Mouse (Mus musculus) forebrain, embryonic 11.5 days (tissue): ENCODE results near the gene Ip6k2. TPM values are rescaled to one million over a fixed set of nuclear protein-coding genes. Genes with fewer than 3 reads are reported as not detected.

Source experiments
- ATAC-seq: fragments of 200-750 bp; cut with Nextera tagmentation; replicated peaks from 2 replicates; pipeline ENCODE4 v1.8.0; 2017; ENCODE audit warnings: moderate TSS enrichment; ENCODE audit not compliant: low FRiP score
- DNase-seq: peaks from one replicate; pipeline ENCODE4 v3.0.0-alpha.2; 2017; ENCODE audit warnings: low spot score
- H3K27ac ChIP-seq: fragments of 300-500 bp; sonication (generic); 2 replicates; pipeline ENCODE4 v1.5.1; 2014; ENCODE audit warnings: low read depth, low read length
- H3K27me3 ChIP-seq: fragments of 300-500 bp; sonication (generic); 2 replicates; pipeline ENCODE4 v1.6.1; 2014; ENCODE audit warnings: mild to moderate bottlenecking, low read length, mixed read lengths; ENCODE audit not compliant: control insufficient read depth, insufficient read depth
- H3K36me3 ChIP-seq: fragments of 300-500 bp; sonication (generic); 2 replicates; pipeline ENCODE4 v1.6.1; 2014; ENCODE audit warnings: mild to moderate bottlenecking, low read length, moderate library complexity, mixed read lengths; ENCODE audit not compliant: control insufficient read depth, insufficient read depth
- H3K4me1 ChIP-seq: fragments of 300-500 bp; sonication (generic); replicated peaks from 2 replicates; pipeline ENCODE4 v1.6.1; 2014; ENCODE audit warnings: low read length, mixed read lengths; ENCODE audit not compliant: control insufficient read depth, insufficient read depth
- H3K4me2 ChIP-seq: fragments of 300-500 bp; sonication (generic); 2 replicates; pipeline ENCODE4 v1.6.1; 2014; ENCODE audit warnings: low read depth, mild to moderate bottlenecking, low read length, moderate library complexity, mixed read lengths; ENCODE audit not compliant: severe bottlenecking
- H3K4me3 ChIP-seq: fragments of 300-500 bp; sonication (generic); 2 replicates; pipeline ENCODE4 v1.5.1; 2014; ENCODE audit warnings: low read depth, low read length
- H3K9ac ChIP-seq: fragments of 300-500 bp; sonication (generic); 2 replicates; pipeline ENCODE4 v1.6.1; 2014; ENCODE audit warnings: low read length
- H3K9me3 ChIP-seq: fragments of 300-500 bp; sonication (generic); 2 replicates; pipeline ENCODE4 v1.6.1; 2016; ENCODE audit warnings: low read length, mixed read lengths; ENCODE audit not compliant: control insufficient read depth
- WGBS: fragments of 180-500 bp; shearing (Covaris S2); extraction: QIAGEN DNeasy Blood & Tissue Kit; methylation state at CpG from one replicate; pipeline ENCODE4 v1.1.7; 2014; 5-methylcytosine and 5-hydroxymethylcytosine counted together
- microRNA-seq: library from miRNA; unstranded; fragments of <30 nt; microRNA quantifications from one replicate; pipeline ENCODE4, GENCODE M21; 2016; ENCODE audit not compliant: insufficient number of aligned reads
- polyA plus RNA-seq: library from polyadenylated mRNA; unstranded; fragments of >200 nt; fragmentation: Nextera tagmentation; extraction: Ambion mirVana; gene quantifications from 2 replicates; pipeline ENCODE4 v1.2.1, GENCODE M21; 2014

The Ip6k2 gene
- polyA plus RNA-seq, 1 experiment from 2014 or later, result 96.6 TPM

GRCm38 (mm10) chr9:108853635-108854240 lies 70.1 kb downstream of the Ip6k2 start:
- H3K27ac ChIP-seq, result peak overlapping the region; percentile 75
- H3K4me1 ChIP-seq, result 0 out of 2 replicates have a peak, but pooled peaks cover 1% of the 10 kb centered on the region
- no peaks in the 10 kb centered on the region for H3K9me3 ChIP-seq
- H3K9ac ChIP-seq, result peak overlapping the region; percentile 72
- no peaks in the 10 kb centered on the region; the same call in 1 of the 2 replicates for H3K36me3 ChIP-seq
- H3K4me2 ChIP-seq, result peak overlapping the region; percentile 90
- WGBS, result 2% methylated on average over 25 of the region's 25 CpGs
- H3K4me3 ChIP-seq, result peak overlapping the region; percentile 72
- ATAC-seq (peak; percentile 89), DNase-seq (peak; percentile 94)
- no peaks in the 10 kb centered on the region for H3K27me3 ChIP-seq

- Histone ChIP-seq H3K27me3 (no peaks in the 10 kb centered on the region), H3K4me1 (0 out of 2 replicates have a peak, but pooled peaks cover 1% of the 10 kb centered on the region), H3K36me3 (no peaks in the 10 kb centered on the region; the same call in 1 of the 2 replicates), H3K27ac (peak overlapping the region; percentile 75), H3K4me2 (peak overlapping the region; percentile 90), H3K9ac (peak overlapping the region; percentile 72), H3K9me3 (no peaks in the 10 kb centered on the region), H3K4me3 (peak overlapping the region; percentile 72)
- under 1% methylated on average over 26 of the region's 28 CpGs for WGBS
- peak; percentile 92 for DNase-seq
- peak; percentile 86 for ATAC-seq
Observed at GRCm38 (mm10) chr9:108854241-108854696, 70.7 kb downstream of the Ip6k2 start.

- H3K27me3 ChIP-seq, result no peaks in the 10 kb centered on the region
- H3K9ac ChIP-seq, result no peak overlapping the region
- H3K4me3 ChIP-seq, result no peak overlapping the region
- 54% methylated on average over 5 of the region's 5 CpGs for WGBS
- H3K27ac ChIP-seq, result no peak overlapping the region
- ATAC-seq (no peak), DNase-seq (no peak)
- no peaks in the 10 kb centered on the region; the same call in 1 of the 2 replicates for H3K36me3 ChIP-seq
- no peaks in the 10 kb centered on the region for H3K9me3 ChIP-seq
- H3K4me2 ChIP-seq, result no peak overlapping the region
- H3K4me1 ChIP-seq, result 0 out of 2 replicates have a peak, but pooled peaks cover 1% of the 10 kb centered on the region
Observed at GRCm38 (mm10) chr9:108855335-108855734, 71.7 kb downstream of the Ip6k2 start.

Small RNAs within 50 kb of the gene (microRNA-seq; reads per million reads assigned to microRNA genes)
- gene Gm23156, result not detected

Other genes with a start within 250 kb of the Ip6k2 start
- gene Impdh2, start 223.5 kb upstream of the Ip6k2 start, polyA plus RNA-seq, result 197 and 199 TPM in 2 replicates
- 50.1 and 53.2 TPM in 2 replicates for gene Ndufaf3, start 216.4 kb upstream of the Ip6k2 start, polyA plus RNA-seq
- gene Dalrd3, start 213.9 kb upstream of the Ip6k2 start, polyA plus RNA-seq, result 176 and 195 TPM in 2 replicates
- gene Wdr6, start 205.1 kb upstream of the Ip6k2 start, polyA plus RNA-seq, result 196 TPM in 2 replicates
- gene P4htm, start 186.1 kb upstream of the Ip6k2 start, polyA plus RNA-seq, result 11.9 and 12.6 TPM in 2 replicates
- 61.1 and 62.1 TPM in 2 replicates for gene Arih2, start 134.4 kb upstream of the Ip6k2 start, polyA plus RNA-seq
- 22.6 and 26.0 TPM in 2 replicates for gene Slc25a20, start 121.7 kb upstream of the Ip6k2 start, polyA plus RNA-seq
- gene Prkar2a, start 94.5 kb upstream of the Ip6k2 start, polyA plus RNA-seq, result 54.1 and 56.8 TPM in 2 replicates
- 14.4 and 22.0 TPM in 2 replicates for gene Nckipsd, start 24.6 kb downstream of the Ip6k2 start, polyA plus RNA-seq
- gene Celsr3, start 42.5 kb downstream of the Ip6k2 start, polyA plus RNA-seq, result 6.9 and 9.4 TPM in 2 replicates
- gene Slc26a6, start 69.5 kb downstream of the Ip6k2 start, polyA plus RNA-seq, result 12.6 and 12.7 TPM in 2 replicates
- not detected in 2 replicates for gene Tmem89, start 130.8 kb downstream of the Ip6k2 start, polyA plus RNA-seq
- gene Uqcrc1, start 152.8 kb downstream of the Ip6k2 start, polyA plus RNA-seq, result 395 and 436 TPM in 2 replicates
- 2.2 and 3.7 TPM in 2 replicates for gene Col7a1, start 169.8 kb downstream of the Ip6k2 start, polyA plus RNA-seq
- gene Ucn2, start 202.2 kb downstream of the Ip6k2 start, polyA plus RNA-seq, result not detected in 2 replicates
- 12.5 and 12.8 TPM in 2 replicates for gene Pfkfb4, start 208.0 kb downstream of the Ip6k2 start, polyA plus RNA-seq